Mouse (Mus musculus): ENCODE data around the gene Nek9.

DNA sequence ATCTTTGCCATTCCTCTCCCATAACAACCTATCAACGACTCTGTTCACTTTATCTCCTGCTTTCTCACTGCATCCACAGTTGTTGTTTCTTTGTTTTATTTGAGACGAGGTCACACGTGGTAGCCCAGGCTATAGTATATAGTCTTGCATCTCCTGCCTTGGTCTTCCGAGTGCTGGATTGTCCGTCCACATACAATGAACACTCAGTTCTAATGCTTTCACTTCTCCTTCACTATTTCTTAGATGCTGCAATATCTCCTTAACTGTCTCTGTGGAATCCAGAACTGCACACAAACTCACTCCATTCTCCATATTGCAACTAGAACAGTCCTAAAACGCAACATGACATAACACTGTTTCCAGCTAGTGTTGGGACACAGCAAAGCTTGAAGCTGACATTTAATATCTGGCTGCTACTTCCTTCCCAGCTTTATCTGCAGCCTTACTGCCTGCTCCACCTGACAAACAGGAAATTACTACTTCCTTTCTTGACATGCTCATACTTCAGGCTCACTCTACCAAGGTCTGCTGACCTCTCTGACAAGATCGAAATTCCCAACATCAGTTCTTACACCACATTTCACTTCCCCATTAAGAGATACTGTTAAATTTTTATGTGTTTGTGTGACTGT is 82.0 kb downstream of the Nek9 start:
- TF ChIP-seq CTCF (IDR thresholded peaks at IDR 0.05; ENCODE audit: borderline replicate concordance, control insufficient read depth, extremely low read depth, insufficient read depth, low read length, poor library complexity) (no peak), POLR2A (IDR thresholded peaks at IDR 0.05; ENCODE audit: control insufficient read depth, extremely low read depth, insufficient read depth, low read length, poor library complexity) (no peak)
